15 mouse cellular contexts compared by ENCODE assay signal in genomic region chr9:123589240-123589910, GRCm38 (mm10). TPM values are rescaled to one million over a fixed set of nuclear protein-coding genes. Genes with fewer than 3 reads are reported as not detected.
DNase-seq lines count a peak whose midpoint lies in the region; ATAC-seq and TF ChIP-seq lines count a peak whose summit lies in the region.
"Had no signal": no experiment of that assay in that cellular context is flagged by ENCODE, and none has a peak within 500 bp of the region (broad histone marks: within the 10 kb centered on the region; RNA-seq: fewer than 3 reads in every experiment).

No protein-coding gene starts in this region.

- no peak overlapping the region for H3K9ac ChIP-seq in liver, embryonic 15.5 days
- H3K9ac ChIP-seq in midbrain, postnatal 0 days (replicated peaks; ENCODE audit: low read length, poor library complexity, severe bottlenecking): no peak overlapping the region
- H3K9ac ChIP-seq: limb, embryonic 15.5 days had no signal

- H3K27me3 ChIP-seq in liver, embryonic 15.5 days: no peaks in the 10 kb centered on the region
- H3K27me3 ChIP-seq in midbrain, postnatal 0 days (ENCODE audit: insufficient read depth, low read length): no peaks in the 10 kb centered on the region
- H3K27me3 ChIP-seq: limb, embryonic 15.5 days had no signal

- H3K4me3 ChIP-seq in liver, embryonic 15.5 days (replicated peaks): no peak overlapping the region
- no peak overlapping the region for H3K4me3 ChIP-seq in midbrain, postnatal 0 days (ENCODE audit: low read depth, low read length)
- H3K4me3 ChIP-seq: embryonic facial prominence, embryonic 10.5 days; heart, adult 2 months; limb, embryonic 15.5 days had no signal

- TF ChIP-seq CTCF in midbrain, postnatal 0 days (IDR thresholded peaks at IDR 0.05): no peak

- intact Hi-C loops in left cerebral cortex, postnatal 25 days (cut with DNase I): no loop called here

- H3K4me1 ChIP-seq in liver, embryonic 15.5 days (replicated peaks): peaks cover 12% of the 10 kb centered on the region; the same call in 1 of the 2 replicates
- H3K4me1 ChIP-seq in midbrain, postnatal 0 days (ENCODE audit: insufficient read depth, low read length): no peaks in the 10 kb centered on the region
- H3K4me1 ChIP-seq: embryonic facial prominence, embryonic 10.5 days; limb, embryonic 15.5 days had no signal

- no peaks in the 10 kb centered on the region for H3K9me3 ChIP-seq in liver, embryonic 15.5 days (replicated peaks)
- no peaks in the 10 kb centered on the region for H3K9me3 ChIP-seq in midbrain, postnatal 0 days (ENCODE audit: low read length)
- H3K9me3 ChIP-seq: embryonic facial prominence, embryonic 10.5 days; limb, embryonic 15.5 days had no signal

- DNase-seq in retina, embryonic 14.5 days (ENCODE audit: low spot score): peak; percentile 4
- DNase-seq in retina, postnatal 1 day: no peak
- DNase-seq in kidney, postnatal 14 days: peak; percentile 64
- no peak for DNase-seq in B cell, adult 2 months
- no peak for DNase-seq in midbrain, postnatal 0 days (ENCODE audit: low spot score)
- DNase-seq in left cerebral cortex, postnatal 25 days (ENCODE audit: low spot score in 2 of 2): no peak
- DNase-seq in right cerebral cortex, adult 18-20 months: no peak
- DNase-seq: cerebellum, adult 9-10 months; heart, adult 2 months; layer of hippocampus, postnatal 36 days had no signal

- peak overlapping the region; percentile 48; the same call in 1 of the 2 replicates for H3K27ac ChIP-seq in liver, embryonic 15.5 days (replicated peaks)
- H3K27ac ChIP-seq in midbrain, postnatal 0 days (ENCODE audit: low read depth, low read length): no peak overlapping the region
- H3K27ac ChIP-seq: embryonic facial prominence, embryonic 10.5 days; heart, adult 2 months; limb, embryonic 15.5 days had no signal

- H3K4me2 ChIP-seq in liver, embryonic 15.5 days: peak overlapping the region; percentile 20
- H3K4me2 ChIP-seq in midbrain, postnatal 0 days (ENCODE audit: low read depth, low read length, poor library complexity, severe bottlenecking): no peak overlapping the region
- H3K4me2 ChIP-seq: limb, embryonic 15.5 days had no signal

- ATAC-seq in liver, embryonic 15.5 days (ENCODE audit: insufficient read depth): peak; percentile 88
- no peak for ATAC-seq in midbrain, postnatal 0 days (ENCODE audit: low FRiP score)
- ATAC-seq: inflammation-experienced regulatory T-cells, adult 6 months had no signal

- peaks cover 37% of the 10 kb centered on the region for H3K36me3 ChIP-seq in liver, embryonic 15.5 days (replicated peaks)
- peaks cover 26% of the 10 kb centered on the region for H3K36me3 ChIP-seq in midbrain, postnatal 0 days (ENCODE audit: insufficient read depth, low read length)

- WGBS in liver, embryonic 15.5 days (ENCODE audit: insufficient replicate concordance): 43% methylated on average over 7 of the region's 7 CpGs
- 86% methylated on average over 7 of the region's 7 CpGs for WGBS in midbrain, postnatal 0 days

RNA-seq across cellular contexts. Expression of gene Slc6a20b, which starts 43.0 kb away (rescaled TPM):
- 0.24 and 0.31 TPM in 2 replicates for polyA plus RNA-seq in liver, embryonic 15.5 days (2015; fragmentation: Nextera tagmentation; extraction: Ambion mirVana)
- total RNA-seq in midbrain, postnatal 0 days (2014; rRNA removed): 0.47 and 0.55 TPM in 2 replicates
- polyA plus RNA-seq in midbrain, postnatal 0 days (2015; fragmentation: Nextera tagmentation; extraction: Ambion mirVana): 0.29 and 0.60 TPM in 2 replicates
- total RNA-seq in left cerebral cortex, postnatal 25 days (2021): under 1 TPM; 0.43 to 0.55 TPM
- total RNA-seq: heart, adult 2 months; heart, postnatal 25 days had no signal

RNA-seq across cellular contexts. Expression of gene Sacm1l, which starts 59.8 kb away (rescaled TPM):
- 25.7 and 26.5 TPM in 2 replicates for polyA plus RNA-seq in liver, embryonic 15.5 days (2015; fragmentation: Nextera tagmentation; extraction: Ambion mirVana)
- total RNA-seq in midbrain, postnatal 0 days (2014; rRNA removed): 41.7 and 59.8 TPM in 2 replicates
- 35.1 and 35.4 TPM in 2 replicates for polyA plus RNA-seq in midbrain, postnatal 0 days (2015; fragmentation: Nextera tagmentation; extraction: Ambion mirVana)
- total RNA-seq in left cerebral cortex, postnatal 25 days (2021): 10 to 100 TPM; 59.5 to 61.9 TPM

Comparison
In these comparisons a context has a peak if more than half of its experiments do, and no peak if none do; other contexts are left out.
1. DNase-seq: peak in retina, embryonic 14.5 days (single experiment) and kidney, postnatal 14 days (single experiment); none in retina, postnatal 1 day (single experiment), B cell, adult 2 months (0 of 2), midbrain, postnatal 0 days (single experiment), left cerebral cortex, postnatal 25 days (0 of 2) and right cerebral cortex, adult 18-20 months (single experiment).